Mouse (Mus musculus): ENCODE data around the gene Mapkapk2.

DNA sequence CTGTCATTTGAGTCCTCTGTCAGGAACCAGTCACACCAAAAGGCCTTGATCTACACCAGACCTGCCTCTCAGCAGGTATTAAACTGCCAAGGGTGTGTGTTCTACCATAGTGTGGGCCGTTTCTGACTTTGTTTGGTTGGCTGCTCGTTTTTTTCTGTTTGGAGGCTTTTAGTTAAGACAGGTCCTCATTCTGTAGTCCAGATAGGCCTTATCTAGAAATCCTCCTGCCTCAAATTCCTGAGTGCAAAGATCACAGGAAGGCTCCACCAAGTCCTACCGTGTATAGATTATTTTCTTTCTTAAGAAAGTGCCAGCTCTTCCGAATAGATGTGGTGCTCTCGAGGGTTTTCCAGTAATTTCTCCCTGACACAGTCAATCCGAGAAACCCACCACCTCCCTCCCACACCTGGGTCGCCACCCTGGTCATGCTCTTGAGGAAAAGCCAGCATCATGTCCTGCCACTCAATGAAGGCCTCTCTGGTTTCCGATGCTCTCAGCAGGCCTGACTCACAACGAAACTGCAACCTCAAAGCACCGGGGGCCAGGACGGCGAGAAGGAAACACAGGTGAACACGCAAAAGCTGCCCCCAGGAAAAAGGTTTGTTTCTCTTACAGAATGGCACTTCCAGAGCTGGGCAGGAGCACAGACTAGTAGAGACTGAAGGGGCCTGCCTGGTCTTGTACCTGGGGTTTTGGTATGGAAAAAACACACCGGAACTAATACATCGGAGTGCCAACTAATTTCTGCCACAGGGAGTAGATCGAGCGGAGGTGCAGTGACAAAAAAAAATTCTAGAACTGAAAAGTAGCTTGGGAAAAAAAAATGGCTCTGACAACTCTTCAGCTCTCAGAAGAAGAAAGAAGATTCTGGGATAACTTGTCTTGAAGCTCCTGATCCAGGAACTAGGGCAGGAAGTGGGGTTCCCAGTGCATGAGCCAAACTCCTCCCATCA, 87.1 kb downstream of the Mapkapk2 start:
- TF ChIP-seq CTCF (IDR thresholded peaks at IDR 0.05; ENCODE audit: insufficient read depth, low read length) (no peak), POLR2A (IDR thresholded peaks at IDR 0.05; ENCODE audit: borderline replicate concordance, extremely low read depth, low read depth, low read length) (no peak)
